Mouse (Mus musculus) kidney, adult 18-20 months (tissue): ENCODE measurements at regions not wholly inside any gene's neighbourhood (a gene's known extent, or its start where the extent isn't known, plus 50 kb on each side); places are given as distances from the start of the nearest gene placed in this dataset.

Experiments
- DNase-seq: peaks from one replicate; pipeline ENCODE4 v3.0.0; 2021

GRCm38 (mm10) chr9:104387805-104388204, 50.3 kb upstream of the Acpp start:
- no peak for DNase-seq
